Mouse (Mus musculus): Measurements from ENCODE around the gene Ireb2.
A peak's percentile ranks its signal among the peaks of the same experiment; 100 is the strongest.
"Not testable (repeated sequence)": the region's sequence is repeated elsewhere in the genome, so short reads cannot be mapped to it uniquely, and the experiment has no call there.

The Ireb2 gene

GRCm38 (mm10) chr9:54863363-54864281, at the start of gene Ireb2:
Gene Ireb2 (plus strand): TSS chr9:54863789.
- DNase-seq (ENCODE audit: extremely low spot score, low read depth, low spot score) = peak; percentile 87

- peak; percentile 73 for DNase-seq (ENCODE audit: extremely low spot score, low read depth, low spot score)
Observed at GRCm38 (mm10) chr9:54816508-54817201, 46.9 kb upstream of the Ireb2 start.

- DNase-seq (ENCODE audit: extremely low spot score, low read depth, low spot score) = no peak
Observed at GRCm38 (mm10) chr9:54821442-54822100, 42.0 kb upstream of the Ireb2 start.

- no peak for DNase-seq (ENCODE audit: extremely low spot score, low read depth, low spot score)
Observed at GRCm38 (mm10) chr9:54829760-54830159, 33.8 kb upstream of the Ireb2 start.

GRCm38 (mm10) chr9:54830624-54831023, 33.0 kb upstream of the Ireb2 start:
- no peak for DNase-seq (ENCODE audit: extremely low spot score, low read depth, low spot score)

GRCm38 (mm10) chr9:54833831-54834230, 29.8 kb upstream of the Ireb2 start:
- DNase-seq (ENCODE audit: extremely low spot score, low read depth, low spot score) = no peak

GRCm38 (mm10) chr9:54835951-54836717, 27.5 kb upstream of the Ireb2 start:
- DNase-seq (ENCODE audit: extremely low spot score, low read depth, low spot score) = not testable (repeated sequence)

GRCm38 (mm10) chr9:54837835-54838234, 25.8 kb upstream of the Ireb2 start:
- no peak for DNase-seq (ENCODE audit: extremely low spot score, low read depth, low spot score)

GRCm38 (mm10) chr9:54840145-54840544, 23.4 kb upstream of the Ireb2 start:
- no peak for DNase-seq (ENCODE audit: extremely low spot score, low read depth, low spot score)

GRCm38 (mm10) chr9:54842311-54842710, 21.3 kb upstream of the Ireb2 start:
- no peak for DNase-seq (ENCODE audit: extremely low spot score, low read depth, low spot score)

- no peak for DNase-seq (ENCODE audit: extremely low spot score, low read depth, low spot score)
Observed at GRCm38 (mm10) chr9:54843887-54844286, 19.7 kb upstream of the Ireb2 start.

GRCm38 (mm10) chr9:54844556-54845176, 18.9 kb upstream of the Ireb2 start:
- no peak for DNase-seq (ENCODE audit: extremely low spot score, low read depth, low spot score)

GRCm38 (mm10) chr9:54848203-54848602, 15.4 kb upstream of the Ireb2 start:
- no peak for DNase-seq (ENCODE audit: extremely low spot score, low read depth, low spot score)

GRCm38 (mm10) chr9:54853036-54853435, 10.6 kb upstream of the Ireb2 start:
- not testable (repeated sequence) for DNase-seq (ENCODE audit: extremely low spot score, low read depth, low spot score)

- no peak for DNase-seq (ENCODE audit: extremely low spot score, low read depth, low spot score)
Observed at GRCm38 (mm10) chr9:54853619-54854018, 10.0 kb upstream of the Ireb2 start.

- no peak for DNase-seq (ENCODE audit: extremely low spot score, low read depth, low spot score)
Observed at GRCm38 (mm10) chr9:54855638-54856037, 8.0 kb upstream of the Ireb2 start.

GRCm38 (mm10) chr9:54856121-54856520, 7.5 kb upstream of the Ireb2 start:
- DNase-seq (ENCODE audit: extremely low spot score, low read depth, low spot score) = no peak

- no peak for DNase-seq (ENCODE audit: extremely low spot score, low read depth, low spot score)
Observed at GRCm38 (mm10) chr9:54857474-54857873, 6.1 kb upstream of the Ireb2 start.

GRCm38 (mm10) chr9:54860526-54860925, 3.1 kb upstream of the Ireb2 start:
- no peak for DNase-seq (ENCODE audit: extremely low spot score, low read depth, low spot score)

GRCm38 (mm10) chr9:54878759-54879158, 15.2 kb downstream of the Ireb2 start:
- DNase-seq (ENCODE audit: extremely low spot score, low read depth, low spot score) = no peak

Measured in hindlimb bud, embryonic 11.5 days (tissue).